15 mouse cellular contexts compared by ENCODE assay signal in genomic region chr8:26354516-26354915, GRCm38 (mm10).
DNase-seq lines count a peak whose midpoint lies in the region; ATAC-seq and TF ChIP-seq lines count a peak whose summit lies in the region.
"Had no signal": no experiment of that assay in that cellular context is flagged by ENCODE, and none has a peak within 500 bp of the region (broad histone marks: within the 10 kb centered on the region; RNA-seq: fewer than 3 reads in every experiment).

No protein-coding gene starts in this region.

- no peak for TF ChIP-seq CTCF in forebrain, postnatal 0 days (IDR thresholded peaks at IDR 0.05; ENCODE audit: low read depth)

- H3K27ac ChIP-seq in heart, embryonic 16.5 days (ENCODE audit: low read length), result 0 out of 2 replicates have a peak overlapping the region, but pooled peaks have one; percentile 9
- H3K27ac ChIP-seq in neural tube, embryonic 15.5 days (replicated peaks), result no peak overlapping the region
- H3K27ac ChIP-seq in forebrain, postnatal 0 days (ENCODE audit: low read depth, low read length), result no peak overlapping the region
- no peak overlapping the region for H3K27ac ChIP-seq in forebrain, embryonic 15.5 days (replicated peaks)
- H3K27ac ChIP-seq: macrophage had no signal

- H3K4me2 ChIP-seq in heart, embryonic 16.5 days (ENCODE audit: low read depth, low read length), result no peak overlapping the region
- H3K4me2 ChIP-seq in neural tube, embryonic 15.5 days, result no peak overlapping the region
- H3K4me2 ChIP-seq in forebrain, postnatal 0 days (ENCODE audit: low read depth), result no peak overlapping the region
- H3K4me2 ChIP-seq in forebrain, embryonic 15.5 days (replicated peaks), result no peak overlapping the region
- H3K4me2 ChIP-seq: embryonic facial prominence, embryonic 15.5 days had no signal

- H3K4me1 ChIP-seq in heart, embryonic 16.5 days (ENCODE audit: control insufficient read depth, insufficient read depth, low read length), result peaks cover 8% of the 10 kb centered on the region
- H3K4me1 ChIP-seq in neural tube, embryonic 15.5 days, result peaks cover 21% of the 10 kb centered on the region
- H3K4me1 ChIP-seq in forebrain, postnatal 0 days (ENCODE audit: insufficient read depth), result peaks cover 6% of the 10 kb centered on the region; the same call in 1 of the 2 replicates
- peaks cover 12% of the 10 kb centered on the region for H3K4me1 ChIP-seq in forebrain, embryonic 15.5 days

- H3K4me3 ChIP-seq in heart, embryonic 16.5 days (ENCODE audit: low read length), result no peak overlapping the region
- no peak overlapping the region for H3K4me3 ChIP-seq in neural tube, embryonic 15.5 days (replicated peaks)
- H3K4me3 ChIP-seq in forebrain, postnatal 0 days (ENCODE audit: low read depth, low read length), result no peak overlapping the region
- no peak overlapping the region for H3K4me3 ChIP-seq in forebrain, embryonic 15.5 days
- H3K4me3 ChIP-seq: embryonic facial prominence, embryonic 15.5 days had no signal

- no peak for ATAC-seq in heart, embryonic 16.5 days (replicated peaks; ENCODE audit: extremely low read depth, insufficient read depth, low FRiP score)
- no peak for ATAC-seq in neural tube, embryonic 15.5 days (ENCODE audit: low FRiP score)
- ATAC-seq in forebrain, postnatal 0 days, result no peak
- ATAC-seq in forebrain, embryonic 15.5 days (replicated peaks), result no peak

- H3K27me3 ChIP-seq in heart, embryonic 16.5 days (ENCODE audit: control insufficient read depth, insufficient read depth, low read length), result no peaks in the 10 kb centered on the region
- H3K27me3 ChIP-seq in neural tube, embryonic 15.5 days (replicated peaks), result 0 out of 2 replicates have a peak, but pooled peaks cover 5% of the 10 kb centered on the region
- H3K27me3 ChIP-seq in forebrain, postnatal 0 days (ENCODE audit: insufficient read depth, low read length), result no peaks in the 10 kb centered on the region; the same call in 1 of the 2 replicates
- H3K27me3 ChIP-seq in forebrain, embryonic 15.5 days, result no peaks in the 10 kb centered on the region
- H3K27me3 ChIP-seq: CH12.LX; embryonic facial prominence, embryonic 15.5 days had no signal

- DNase-seq in heart, postnatal 4 days, result no peak
- peak; percentile 67 for DNase-seq in neural tube, embryonic 10.5 days (ENCODE audit: extremely low spot score, low spot score)
- peak; percentile 22 to 37 for DNase-seq in kidney, postnatal 36 days
- DNase-seq in forebrain, postnatal 0 days, result no peak
- DNase-seq: cerebellum, adult 11-12 months; heart, postnatal 36 days; layer of hippocampus, adult 9-11 months; left cerebral cortex, postnatal 4 days; thymus, postnatal 14 days had no signal

- H3K36me3 ChIP-seq in heart, embryonic 16.5 days (ENCODE audit: control insufficient read depth, insufficient read depth), result no peaks in the 10 kb centered on the region
- no peaks in the 10 kb centered on the region for H3K36me3 ChIP-seq in neural tube, embryonic 15.5 days
- H3K36me3 ChIP-seq in forebrain, postnatal 0 days (ENCODE audit: insufficient read depth), result no peaks in the 10 kb centered on the region
- no peaks in the 10 kb centered on the region for H3K36me3 ChIP-seq in forebrain, embryonic 15.5 days
- H3K36me3 ChIP-seq: embryonic facial prominence, embryonic 15.5 days had no signal

- 30% methylated on average over 4 of the region's 4 CpGs for WGBS in heart, embryonic 16.5 days
- 21% methylated on average over 4 of the region's 4 CpGs for WGBS in neural tube, embryonic 15.5 days
- 72% methylated on average over 4 of the region's 4 CpGs for WGBS in forebrain, postnatal 0 days
- WGBS in forebrain, embryonic 15.5 days, result 74% methylated on average over 4 of the region's 4 CpGs

- no peak overlapping the region for H3K9ac ChIP-seq in heart, embryonic 16.5 days (ENCODE audit: low read length)
- no peak overlapping the region for H3K9ac ChIP-seq in neural tube, embryonic 15.5 days (replicated peaks)
- no peak overlapping the region for H3K9ac ChIP-seq in forebrain, postnatal 0 days
- no peak overlapping the region for H3K9ac ChIP-seq in forebrain, embryonic 15.5 days (replicated peaks)
- H3K9ac ChIP-seq: embryonic facial prominence, embryonic 15.5 days had no signal

- H3K9me3 ChIP-seq in heart, embryonic 16.5 days (replicated peaks; ENCODE audit: control insufficient read depth, low read length), result no peaks in the 10 kb centered on the region
- H3K9me3 ChIP-seq in neural tube, embryonic 15.5 days (replicated peaks), result no peaks in the 10 kb centered on the region
- no peaks in the 10 kb centered on the region for H3K9me3 ChIP-seq in forebrain, postnatal 0 days (ENCODE audit: low read length)
- H3K9me3 ChIP-seq in forebrain, embryonic 15.5 days, result no peaks in the 10 kb centered on the region
- H3K9me3 ChIP-seq: embryonic facial prominence, embryonic 15.5 days had no signal

Comparison
In these comparisons a context has a peak if more than half of its experiments do, and no peak if none do; other contexts are left out.
1. DNase-seq: peak in neural tube, embryonic 10.5 days (single experiment) and kidney, postnatal 36 days (2 of 2); none in heart, postnatal 4 days (single experiment) and forebrain, postnatal 0 days (single experiment).